Mouse (Mus musculus) MEL (cell line): Measurements from ENCODE around the gene Cyp26a1. TPM values are rescaled to one million over a fixed set of nuclear protein-coding genes. Genes with fewer than 3 reads are reported as not detected.

Experiments used
- DNase-seq: peaks from one replicate; pipeline ENCODE4 v3.0.0; 2011; ENCODE audit warnings: low read depth, low spot score
- H3K27ac ChIP-seq: 2 replicates; pipeline ENCODE4 v1.5.1; 2012; ENCODE audit warnings: low read depth, mild to moderate bottlenecking, control low read depth, low read length, moderate library complexity; ENCODE audit not compliant: control insufficient read depth
- H3K27me3 ChIP-seq, 2 experiments: fragments of 150-350 bp in 1 of 2; sonication (generic) in 1 of 2; 2 replicates each; pipeline ENCODE4 v1.6.1; 2012; ENCODE audit warnings: low read length in 2 of 2, mild to moderate bottlenecking in 2 of 2, improper control_type of control experiment in 1 of 2, moderate library complexity in 1 of 2; ENCODE audit not compliant: insufficient read depth in 2 of 2, control insufficient read depth in 1 of 2
- H3K36me3 ChIP-seq, 2 experiments: 2 replicates each; pipeline ENCODE4 v1.6.1; 2012 to 2014; ENCODE audit warnings: low read length in 2 of 2, improper control_type of control experiment in 1 of 2, inconsistent platforms in 1 of 2, mild to moderate bottlenecking in 1 of 2; ENCODE audit not compliant: insufficient read depth in 2 of 2, control insufficient read depth in 1 of 2
- H3K4me1 ChIP-seq, 2 experiments: fragments of 150-350 bp in 1 of 2; sonication (generic) in 1 of 2; 2 replicates each; pipeline ENCODE4 v1.6.1; 2012; ENCODE audit warnings: low read length in 2 of 2, improper control_type of control experiment in 1 of 2, mild to moderate bottlenecking in 1 of 2; ENCODE audit not compliant: insufficient read depth in 2 of 2, control insufficient read depth in 1 of 2
- H3K4me3 ChIP-seq, 2 experiments: fragments of 150-350 bp in 1 of 2; sonication (generic) in 1 of 2; 2 replicates each; pipeline ENCODE4 v1.5.1; 2012; ENCODE audit warnings: low read depth in 2 of 2, low read length in 2 of 2, mild to moderate bottlenecking in 2 of 2, moderate library complexity in 2 of 2, control low read depth in 1 of 2, improper control_type of control experiment in 1 of 2; ENCODE audit not compliant: control insufficient read depth in 1 of 2, insufficient read depth in 1 of 2
- H3K79me2 ChIP-seq: 2 replicates; pipeline ENCODE4 v1.6.1; 2012; ENCODE audit warnings: mild to moderate bottlenecking, low read length, moderate library complexity; ENCODE audit not compliant: control insufficient read depth, poor library complexity, insufficient read depth
- H3K9ac ChIP-seq: 2 replicates; pipeline ENCODE4 v1.6.1; 2012; ENCODE audit warnings: low read depth, mild to moderate bottlenecking, control low read depth, low read length, moderate library complexity; ENCODE audit not compliant: control insufficient read depth, poor library complexity, severe bottlenecking
- H3K9me3 ChIP-seq: fragments of 150-350 bp; sonication (generic); replicated peaks from 2 replicates; pipeline ENCODE4 v1.6.1; 2012; ENCODE audit warnings: mild to moderate bottlenecking, low read length, improper control_type of control experiment, moderate library complexity; ENCODE audit not compliant: insufficient read depth
- CHD1 ChIP-seq: IDR thresholded peaks from 2 replicates; pipeline ENCODE4 v1.6.1; 2012; ENCODE audit warnings: low read depth, mild to moderate bottlenecking, inconsistent platforms, low read length, improper control_type of control experiment
- CTCF ChIP-seq, 3 experiments: IDR thresholded peaks in 2 of 3; conservative IDR thresholded peaks in 1 of 3; 2 replicates each; pipeline ENCODE4 v1.5.1; 2011 to 2012; ENCODE audit warnings: low read length in 3 of 3, low read depth in 2 of 3, mild to moderate bottlenecking in 2 of 3, improper control_type of control experiment in 1 of 3, inconsistent platforms in 1 of 3, mixed read lengths in 1 of 3, moderate library complexity in 1 of 3; ENCODE audit not compliant: control insufficient read depth in 1 of 3, insufficient read depth in 1 of 3, poor library complexity in 1 of 3, severe bottlenecking in 1 of 3
- E2F4 ChIP-seq: IDR thresholded peaks from 2 replicates; pipeline ENCODE4 v1.6.1; 2011; ENCODE audit warnings: low read depth, low read length, improper control_type of control experiment, borderline replicate concordance
- ELF1 ChIP-seq: IDR thresholded peaks from 2 replicates; pipeline ENCODE4 v1.6.1; 2014; ENCODE audit warnings: low read depth, mild to moderate bottlenecking, inconsistent platforms, low read length, improper control_type of control experiment, moderate library complexity
- ETS1 ChIP-seq: IDR thresholded peaks from 2 replicates; pipeline ENCODE4 v1.6.1; 2012; ENCODE audit warnings: low read depth, mild to moderate bottlenecking, inconsistent platforms, low read length, improper control_type of control experiment, moderate library complexity
- GATA1 ChIP-seq: IDR thresholded peaks from 2 replicates; pipeline ENCODE4 v1.6.1; 2011; ENCODE audit warnings: low read depth, low read length, improper control_type of control experiment
- JUND ChIP-seq: IDR thresholded peaks from 2 replicates; pipeline ENCODE4 v1.6.1; 2011; ENCODE audit warnings: low read depth, mild to moderate bottlenecking, improper control_type of control experiment, low read length
- MAFK ChIP-seq: IDR thresholded peaks from 2 replicates; pipeline ENCODE4 v1.6.1; 2011; ENCODE audit warnings: low read depth, mild to moderate bottlenecking, low read length, improper control_type of control experiment, borderline replicate concordance
- MAZ ChIP-seq: IDR thresholded peaks from 2 replicates; pipeline ENCODE4 v1.6.1; 2012; ENCODE audit warnings: low read depth, mild to moderate bottlenecking, inconsistent platforms, low read length, improper control_type of control experiment
- MEF2A ChIP-seq: IDR thresholded peaks from 2 replicates; pipeline ENCODE4 v1.6.1; 2014; ENCODE audit warnings: low read depth, mild to moderate bottlenecking, inconsistent platforms, low read length, improper control_type of control experiment; ENCODE audit not compliant: poor library complexity, insufficient replicate concordance, severe bottlenecking; ENCODE audit errors: extremely low read depth
- MXI1 ChIP-seq: IDR thresholded peaks from 2 replicates; pipeline ENCODE4 v1.6.1; 2011; ENCODE audit warnings: mild to moderate bottlenecking, low read depth, low read length, improper control_type of control experiment
- MYC ChIP-seq: IDR thresholded peaks from 2 replicates; pipeline ENCODE4 v1.6.1; 2011; ENCODE audit warnings: low read depth, mild to moderate bottlenecking, low read length, improper control_type of control experiment, moderate library complexity
- NELFE ChIP-seq: IDR thresholded peaks from 2 replicates; pipeline ENCODE4 v1.6.1; 2011; ENCODE audit warnings: low read depth, low read length, improper control_type of control experiment
- NRF1 ChIP-seq: IDR thresholded peaks from 2 replicates; pipeline ENCODE4 v1.6.1; 2014; ENCODE audit warnings: low read depth, mild to moderate bottlenecking, inconsistent platforms, low read length, improper control_type of control experiment, moderate library complexity; ENCODE audit not compliant: poor library complexity, insufficient read depth, severe bottlenecking
- POLR2A ChIP-seq, 2 experiments: IDR thresholded peaks; 2 replicates each; pipeline ENCODE4 v1.6.1; 2011 to 2012; ENCODE audit warnings: low read length in 2 of 2, mild to moderate bottlenecking in 2 of 2, control low read depth in 1 of 2, improper control_type of control experiment in 1 of 2, low read depth in 1 of 2, moderate library complexity in 1 of 2; ENCODE audit not compliant: control insufficient read depth in 1 of 2, insufficient read depth in 1 of 2, poor library complexity in 1 of 2
- POLR2AphosphoS2 ChIP-seq: IDR thresholded peaks from 2 replicates; pipeline ENCODE4 v1.6.1; 2011; ENCODE audit warnings: low read length, improper control_type of control experiment
- RAD21 ChIP-seq: IDR thresholded peaks from 2 replicates; pipeline ENCODE4 v1.6.1; 2011; ENCODE audit warnings: mild to moderate bottlenecking, low read depth, low read length, improper control_type of control experiment
- RCOR1 ChIP-seq: IDR thresholded peaks from 2 replicates; pipeline ENCODE4 v1.6.1; 2012; ENCODE audit warnings: low read depth, mild to moderate bottlenecking, inconsistent platforms, low read length, improper control_type of control experiment
- SIN3A ChIP-seq: IDR thresholded peaks from 2 replicates; pipeline ENCODE4 v1.6.1; 2012; ENCODE audit warnings: low read length, improper control_type of control experiment, inconsistent platforms
- TAL1 ChIP-seq: IDR thresholded peaks from 2 replicates; pipeline ENCODE4 v1.6.1; 2012; ENCODE audit warnings: mild to moderate bottlenecking, inconsistent platforms, low read length, moderate library complexity, mixed read lengths
- TBP ChIP-seq: IDR thresholded peaks from 2 replicates; pipeline ENCODE4 v1.8.0; 2011; ENCODE audit warnings: low read depth, low read length, improper control_type of control experiment
- TCF12 ChIP-seq: IDR thresholded peaks from 2 replicates; pipeline ENCODE4 v1.6.1; 2014; ENCODE audit warnings: low read depth, mild to moderate bottlenecking, inconsistent platforms, low read length, improper control_type of control experiment, moderate library complexity
- UBTF ChIP-seq: IDR thresholded peaks from 2 replicates; pipeline ENCODE4 v1.6.1; 2012; ENCODE audit warnings: low read depth, mild to moderate bottlenecking, inconsistent platforms, low read length, improper control_type of control experiment, moderate library complexity, borderline replicate concordance; ENCODE audit not compliant: insufficient read depth
- ZC3H11A ChIP-seq: IDR thresholded peaks from 2 replicates; pipeline ENCODE4 v1.6.1; 2012; ENCODE audit warnings: low read depth, mild to moderate bottlenecking, inconsistent platforms, low read length, improper control_type of control experiment
- ZKSCAN1 ChIP-seq: IDR thresholded peaks from 2 replicates; pipeline ENCODE4 v1.6.1; 2012; ENCODE audit warnings: low read depth, mild to moderate bottlenecking, inconsistent platforms, low read length, improper control_type of control experiment, moderate library complexity
- ZMIZ1 ChIP-seq: IDR thresholded peaks from 2 replicates; pipeline ENCODE4 v1.6.1; 2012; ENCODE audit warnings: low read depth, mild to moderate bottlenecking, inconsistent platforms, low read length, improper control_type of control experiment, moderate library complexity
- polyA plus RNA-seq, 2 experiments: library from polyadenylated mRNA; stranded (reverse) in 1 of 2; unstranded in 1 of 2; fragments of >175 nt in 1 of 2; fragments of >200 nt in 1 of 2; gene quantifications; 2 replicates each; pipeline versions ENCODE4 v1.2.1 to v1.2.4; 2012; ENCODE audit warnings: low replicate concordance in 2 of 2, low read depth in 1 of 2; ENCODE audit not compliant: insufficient read length in 2 of 2, insufficient read depth in 1 of 2, missing spikeins in 1 of 2
- total RNA-seq: library from RNA; depleted of rRNA; stranded (reverse); fragments of 300-350 nt; gene quantifications from 2 replicates; pipeline ENCODE4 v1.2.3, GENCODE M21; 2012

Cyp26a1 gene
- total and polyA plus RNA-seq, 3 experiments = not detected

GRCm38 (mm10) chr19:37695762-37696602 lies 1.6 kb upstream of the Cyp26a1 start (continued):
- TF ChIP-seq MAZ = no peak
- TF ChIP-seq MYC = no peak

GRCm38 (mm10) chr19:37696603-37697334 lies 829 bp upstream of the Cyp26a1 start:
- Histone ChIP-seq H3K79me2 (no peaks in the 10 kb centered on the region), H3K36me3 (no peaks in the 10 kb centered on the region), H3K4me1 (no peaks in the 10 kb centered on the region), H3K4me3 (no peak overlapping the region), H3K9ac (no peak overlapping the region), H3K27ac (no peak overlapping the region)
- DNase-seq = no peak
- TF ChIP-seq RAD21 = no peak
- TF ChIP-seq MAZ = no peak
- no peak for TF ChIP-seq TAL1
- TF ChIP-seq MXI1 = no peak
- no peak for TF ChIP-seq MYC
- no peak for TF ChIP-seq NELFE
- TF ChIP-seq TBP = no peak
- no peak for TF ChIP-seq ELF1
- TF ChIP-seq CHD1 = no peak
- no peak for TF ChIP-seq TCF12
- TF ChIP-seq NRF1 = no peak
- TF ChIP-seq RCOR1 = no peak
- no peak for TF ChIP-seq GATA1
- TF ChIP-seq, all 39 proteins: peak for 0
- Histone ChIP-seq H3K9me3 (no peaks in the 10 kb centered on the region), H3K27me3 (no peaks in the 10 kb centered on the region)

- no peak overlapping the region for H3K4me3 ChIP-seq
- no peak for DNase-seq
- H3K9me3 ChIP-seq = no peaks in the 10 kb centered on the region
- H3K36me3 ChIP-seq = peaks cover 0 to 2% of the 10 kb centered on the region in 2 experiments; a peak in 1 of 4 replicates
- 0 out of 4 replicates have a peak, but pooled peaks cover 0 to under 1% of the 10 kb centered on the region in 2 experiments for H3K4me1 ChIP-seq
- no peak for TF ChIP-seq MAFK
- TF ChIP-seq RAD21 = no peak
- no peak for TF ChIP-seq JUND
- TF ChIP-seq POLR2A (IDR thresholded peaks at IDR 0.05; ENCODE audit: control insufficient read depth in 1 of 2, insufficient read depth in 1 of 2, low read depth in 1 of 2, low read length in 2 of 2, poor library complexity in 1 of 2) = no peak
- no peak for TF ChIP-seq MAZ
- TF ChIP-seq POLR2AphosphoS2 = no peak
- no peak for TF ChIP-seq E2F4
- TF ChIP-seq CTCF (IDR thresholded peaks at IDR 0.05 in 2 of 3, conservative IDR thresholded peaks at IDR 0.05 in 1 of 3; ENCODE audit: control insufficient read depth in 1 of 3, insufficient read depth in 1 of 3, low read depth in 2 of 3, low read length in 3 of 3, poor library complexity in 1 of 3, severe bottlenecking in 1 of 3) = no peak
- TF ChIP-seq TBP = no peak
- TF ChIP-seq MYC = no peak
- TF ChIP-seq TAL1 = no peak
- TF ChIP-seq ZMIZ1 = no peak
- TF ChIP-seq SIN3A = no peak
- TF ChIP-seq ZKSCAN1 = no peak
- no peak for TF ChIP-seq ETS1
- no peak for TF ChIP-seq MEF2A
- TF ChIP-seq ZC3H11A = no peak
- no peak for TF ChIP-seq UBTF
- TF ChIP-seq CHD1 = no peak
- no peak for TF ChIP-seq TCF12
- TF ChIP-seq, all 39 proteins: peak for 0
- no peak overlapping the region for H3K27ac ChIP-seq
- H3K79me2 ChIP-seq = no peaks in the 10 kb centered on the region
- no peak overlapping the region for H3K9ac ChIP-seq
- no peaks in the 10 kb centered on the region for H3K27me3 ChIP-seq
Observed at GRCm38 (mm10) chr19:37697335-37697636, 312 bp upstream of the Cyp26a1 start.
